Mouse (Mus musculus): ENCODE measurements around the gene Poc1b. TPM values are rescaled to one million over a fixed set of nuclear protein-coding genes. Genes with fewer than 3 reads are reported as not detected.

Poc1b gene
- polyA plus RNA-seq, 1 experiment from 2014 or later: 6.1 TPM

- DNase-seq (ENCODE audit: low spot score): peak; percentile 64
- 39% methylated on average over 10 of the region's 10 CpGs for WGBS
- Histone ChIP-seq H3K9ac (replicated peaks; ENCODE audit: low read depth) (no peak overlapping the region), H3K36me3 (ENCODE audit: insufficient read depth, low read length) (no peaks in the 10 kb centered on the region), H3K4me3 (ENCODE audit: low read depth, low read length) (no peak overlapping the region), H3K4me1 (ENCODE audit: insufficient read depth, low read depth, low read length) (0 out of 2 replicates have a peak, but pooled peaks cover 4% of the 10 kb centered on the region), H3K4me2 (replicated peaks; ENCODE audit: low read depth, low read length) (no peak overlapping the region), H3K9me3 (ENCODE audit: low read length) (no peaks in the 10 kb centered on the region), H3K27me3 (replicated peaks; ENCODE audit: insufficient read depth, low read length) (no peaks in the 10 kb centered on the region), H3K27ac (ENCODE audit: low read length) (no peak overlapping the region)
- no peak for TF ChIP-seq EP300 (IDR thresholded peaks at IDR 0.05)
- TF ChIP-seq CTCF (IDR thresholded peaks at IDR 0.05): no peak
- ATAC-seq: no peak
These were observed 11.0 kb downstream of the Poc1b start for GRCm38 (mm10) chr10:99117876-99118275.

DNA sequence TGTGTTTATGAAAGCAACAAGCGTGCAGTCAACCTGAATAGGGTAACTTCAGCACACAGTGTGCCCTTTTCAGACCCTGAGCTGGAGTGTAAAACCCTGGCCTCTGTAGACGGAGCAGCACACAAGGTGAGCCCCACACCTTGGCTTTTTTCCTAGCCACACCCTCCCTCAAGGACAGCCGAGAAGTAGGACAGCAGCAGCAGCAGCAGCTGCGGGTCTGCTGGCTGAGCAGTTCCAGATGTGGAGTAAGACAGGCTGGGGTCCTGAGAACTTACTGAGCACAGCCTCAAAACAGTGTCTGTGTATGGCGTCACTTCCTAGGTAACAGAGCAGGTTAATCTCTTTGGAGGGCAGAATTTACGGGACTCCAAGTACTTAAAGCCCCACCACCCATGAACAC is 11.9 kb downstream of the Poc1b start:
- no peak for TF ChIP-seq EP300 (IDR thresholded peaks at IDR 0.05)
- no peak for TF ChIP-seq CTCF (IDR thresholded peaks at IDR 0.05)
- Histone ChIP-seq H3K9me3 (ENCODE audit: low read length) (no peaks in the 10 kb centered on the region), H3K4me3 (ENCODE audit: low read depth, low read length) (no peak overlapping the region), H3K4me1 (ENCODE audit: insufficient read depth, low read depth, low read length) (0 out of 2 replicates have a peak, but pooled peaks cover 4% of the 10 kb centered on the region), H3K4me2 (replicated peaks; ENCODE audit: low read depth, low read length) (no peak overlapping the region), H3K27ac (ENCODE audit: low read length) (no peak overlapping the region), H3K27me3 (replicated peaks; ENCODE audit: insufficient read depth, low read length) (no peaks in the 10 kb centered on the region), H3K36me3 (ENCODE audit: insufficient read depth, low read length) (no peaks in the 10 kb centered on the region), H3K9ac (replicated peaks; ENCODE audit: low read depth) (no peak overlapping the region)
- 53% methylated on average over 6 of the region's 6 CpGs for WGBS
- DNase-seq (ENCODE audit: low spot score): peak; percentile 20
- peak; percentile 49; the same call in 1 of the 2 replicates for ATAC-seq

- Histone ChIP-seq H3K4me1 (ENCODE audit: insufficient read depth, low read depth, low read length) (no peaks in the 10 kb centered on the region), H3K9me3 (ENCODE audit: low read length) (no peaks in the 10 kb centered on the region), H3K4me2 (replicated peaks; ENCODE audit: low read depth, low read length) (no peak overlapping the region), H3K27me3 (replicated peaks; ENCODE audit: insufficient read depth, low read length) (no peaks in the 10 kb centered on the region), H3K36me3 (ENCODE audit: insufficient read depth, low read length) (no peaks in the 10 kb centered on the region), H3K9ac (replicated peaks; ENCODE audit: low read depth) (no peak overlapping the region), H3K27ac (ENCODE audit: low read length) (no peak overlapping the region), H3K4me3 (ENCODE audit: low read depth, low read length) (no peak overlapping the region)
- DNase-seq (ENCODE audit: low spot score) (no peak), ATAC-seq (no peak)
- TF ChIP-seq EP300 (IDR thresholded peaks at IDR 0.05) (no peak), CTCF (IDR thresholded peaks at IDR 0.05) (no peak)
- 94% methylated on average over 4 of the region's 4 CpGs for WGBS
These were observed 12.6 kb downstream of the Poc1b start for GRCm38 (mm10) chr10:99119471-99119870.

DNA sequence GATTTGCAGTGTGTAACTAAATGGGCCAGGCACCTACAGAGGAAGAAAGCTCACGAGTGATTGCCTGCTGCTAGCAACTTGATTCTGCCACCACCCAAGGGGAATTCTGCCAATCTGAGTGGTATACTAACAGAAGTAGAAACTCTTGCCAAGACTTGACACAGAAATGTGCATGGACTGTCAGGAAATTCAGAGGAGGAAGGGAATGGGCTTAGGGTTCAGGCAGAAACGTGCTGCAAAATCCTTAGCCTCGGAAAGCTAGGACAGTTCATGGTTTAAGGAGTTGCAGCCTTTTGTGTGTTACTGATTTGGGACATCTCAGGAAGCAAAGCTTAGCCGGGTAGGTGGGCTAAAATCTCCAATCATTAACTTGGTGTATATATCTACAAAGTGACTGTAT is 19.4 kb downstream of the Poc1b start, which contains the start of gene Phxr2:
Gene Phxr2, minus strand, starts transcription at position 101 of the 400 bp plus-strand sequence.
- Histone ChIP-seq H3K9me3 (ENCODE audit: low read length) (no peaks in the 10 kb centered on the region), H3K9ac (replicated peaks; ENCODE audit: low read depth) (no peak within 1 kb of the TSS), H3K4me2 (replicated peaks; ENCODE audit: low read depth, low read length) (no peak within 1 kb of the TSS), H3K36me3 (ENCODE audit: insufficient read depth, low read length) (no peaks in the 10 kb centered on the region; the same call in 1 of the 2 replicates), H3K27me3 (replicated peaks; ENCODE audit: insufficient read depth, low read length) (no peaks in the 10 kb centered on the region), H3K4me3 (ENCODE audit: low read depth, low read length) (no peak within 1 kb of the TSS), H3K4me1 (ENCODE audit: insufficient read depth, low read depth, low read length) (no peaks in the 10 kb centered on the region), H3K27ac (ENCODE audit: low read length) (no peak within 1 kb of the TSS)
- WGBS: 77% methylated on average over 4 of the region's 4 CpGs
- no peak for ATAC-seq
- no peak for TF ChIP-seq CTCF (IDR thresholded peaks at IDR 0.05)
- no peak for TF ChIP-seq EP300 (IDR thresholded peaks at IDR 0.05)
- no peak for DNase-seq (ENCODE audit: low spot score)

DNA sequence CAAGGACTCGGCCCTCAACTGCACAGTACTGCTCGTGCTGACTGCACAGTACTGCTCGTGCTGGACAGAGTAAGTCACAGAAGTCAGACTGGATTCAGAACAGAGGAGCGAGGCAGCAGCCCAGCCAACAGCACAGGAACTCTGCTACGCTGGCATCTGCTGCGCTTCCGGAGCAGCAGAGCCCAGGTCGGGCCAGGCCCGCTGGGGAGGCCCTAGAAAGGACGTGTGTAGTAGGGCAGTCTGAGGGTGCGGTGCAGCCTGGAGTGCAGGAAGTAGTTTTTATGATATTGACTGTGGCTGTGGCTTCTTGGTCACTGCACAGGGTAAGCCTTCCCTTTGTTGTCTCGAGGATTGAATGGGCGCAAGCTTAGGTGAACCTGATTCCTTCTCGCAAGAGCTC is 20.1 kb downstream of the Poc1b start:
- Histone ChIP-seq H3K27me3 (replicated peaks; ENCODE audit: insufficient read depth, low read length) (no peaks in the 10 kb centered on the region), H3K9me3 (ENCODE audit: low read length) (no peaks in the 10 kb centered on the region), H3K9ac (replicated peaks; ENCODE audit: low read depth) (no peak overlapping the region), H3K27ac (ENCODE audit: low read length) (no peak overlapping the region), H3K4me1 (ENCODE audit: insufficient read depth, low read depth, low read length) (no peaks in the 10 kb centered on the region), H3K36me3 (ENCODE audit: insufficient read depth, low read length) (no peaks in the 10 kb centered on the region; the same call in 1 of the 2 replicates), H3K4me3 (ENCODE audit: low read depth, low read length) (no peak overlapping the region), H3K4me2 (replicated peaks; ENCODE audit: low read depth, low read length) (no peak overlapping the region)
- TF ChIP-seq EP300 (IDR thresholded peaks at IDR 0.05): no peak
- TF ChIP-seq CTCF (IDR thresholded peaks at IDR 0.05): no peak
- ATAC-seq (no peak), DNase-seq (ENCODE audit: low spot score) (no peak)
- 86% methylated on average over 14 of the region's 14 CpGs for WGBS

GRCm38 (mm10) chr10:99127691-99128261 is 20.9 kb downstream of the Poc1b start:
- peak; percentile 18 for DNase-seq (ENCODE audit: low spot score)
- no peak for ATAC-seq

More at GRCm38 (mm10) chr10:99127691-99128261, 20.9 kb downstream of the Poc1b start:
- H3K27me3 ChIP-seq (replicated peaks; ENCODE audit: insufficient read depth, low read length): no peaks in the 10 kb centered on the region
- no peak overlapping the region for H3K9ac ChIP-seq (replicated peaks; ENCODE audit: low read depth)
- no peak overlapping the region for H3K4me3 ChIP-seq (ENCODE audit: low read depth, low read length)
- no peak overlapping the region for H3K4me2 ChIP-seq (replicated peaks; ENCODE audit: low read depth, low read length)
- 59% methylated on average over 11 of the region's 11 CpGs for WGBS
- no peak overlapping the region for H3K27ac ChIP-seq (ENCODE audit: low read length)
- H3K9me3 ChIP-seq (ENCODE audit: low read length): no peaks in the 10 kb centered on the region
- no peaks in the 10 kb centered on the region for H3K4me1 ChIP-seq (ENCODE audit: insufficient read depth, low read depth, low read length)
- no peak for TF ChIP-seq CTCF (IDR thresholded peaks at IDR 0.05)
- no peak for TF ChIP-seq EP300 (IDR thresholded peaks at IDR 0.05)
- H3K36me3 ChIP-seq (ENCODE audit: insufficient read depth, low read length): no peaks in the 10 kb centered on the region; the same call in 1 of the 2 replicates
